Mouse (Mus musculus) heart, postnatal 25 days (tissue): ENCODE measurements around the gene Sirt6. TPM values are rescaled to one million over a fixed set of nuclear protein-coding genes. Genes with fewer than 3 reads are reported as not detected.

Experiments used
- DNase-seq: peaks from one replicate; pipeline ENCODE4 v3.0.0; 2022; ENCODE audit warnings: low spot score
- intact Hi-C: fragments of 180-260 bp; cut with DNase I; formaldehyde crosslinking; loops from one replicate; pipeline ENCODE4 v1.15.1; 2025
- total RNA-seq, 2 experiments: library from RNA; stranded (reverse); gene quantifications; 2 replicates each; pipeline ENCODE4 v1.2.3; 2021

The Sirt6 gene
- total RNA-seq, 2 experiments from 2014 or later: 8.0 to 8.5 TPM

- intact Hi-C loops: no loop called here
- DNase-seq: no peak
Measured at GRCm38 (mm10) chr10:81598871-81599270, 28.7 kb downstream of the Sirt6 start.

- no peak for DNase-seq
- intact Hi-C loops: no loop called here
Measured at GRCm38 (mm10) chr10:81598342-81598741, 29.3 kb downstream of the Sirt6 start.

GRCm38 (mm10) chr10:81597137-81597950, 30.3 kb downstream of the Sirt6 start:
- intact Hi-C loops: no loop called here
- DNase-seq: peak; percentile 29

GRCm38 (mm10) chr10:81596611-81597010, 31.0 kb downstream of the Sirt6 start:
- intact Hi-C loops: no loop called here
- DNase-seq: peak; percentile 40

- no peak for DNase-seq
- intact Hi-C loops: no loop called here
Measured at GRCm38 (mm10) chr10:81595599-81595998, 32.0 kb downstream of the Sirt6 start.

- intact Hi-C loops: loop anchor here (2.0 kb wide), 1 partner anchor 19 kb away; the partner anchor contains the start of gene Tle2
- DNase-seq: no peak
Measured at GRCm38 (mm10) chr10:81593935-81594334, 33.7 kb downstream of the Sirt6 start.

- DNase-seq: no peak
- intact Hi-C loops: loop anchor here (2.0 kb wide), 1 partner anchor 18 kb away; the partner anchor contains the start of gene Tle2
Measured at GRCm38 (mm10) chr10:81593223-81593622, 34.4 kb downstream of the Sirt6 start.

- intact Hi-C loops: loop anchor here (2.0 kb wide), 1 partner anchor 18 kb away; the partner anchor contains the start of gene Tle2
- DNase-seq: no peak
Measured at GRCm38 (mm10) chr10:81592631-81593030, 35.0 kb downstream of the Sirt6 start.

GRCm38 (mm10) chr10:81591846-81592245, 35.8 kb downstream of the Sirt6 start:
- DNase-seq: no peak
- intact Hi-C loops: loop anchor here (2.0 kb wide), 1 partner anchor 17 kb away; the partner anchor contains the start of gene Tle2

GRCm38 (mm10) chr10:81588739-81589138, 38.9 kb downstream of the Sirt6 start:
- DNase-seq: no peak
- intact Hi-C loops: no loop called here

- intact Hi-C loops: no loop called here
- no peak for DNase-seq
Measured at GRCm38 (mm10) chr10:81583347-81583746, 44.2 kb downstream of the Sirt6 start.

GRCm38 (mm10) chr10:81580441-81581070, 47.0 kb downstream of the Sirt6 start:
- intact Hi-C loops: no loop called here
- DNase-seq: no peak

- intact Hi-C loops: no loop called here
- DNase-seq: no peak
Measured at GRCm38 (mm10) chr10:81579967-81580366, 47.6 kb downstream of the Sirt6 start.

GRCm38 (mm10) chr10:81575695-81576094, 51.9 kb downstream of the Sirt6 start:
- no peak for DNase-seq
- intact Hi-C loops: loop anchor here (2.0 kb wide), 1 partner anchor 17 kb away; no protein-coding TSS in a partner anchor

GRCm38 (mm10) chr10:81575208-81575631, 52.4 kb downstream of the Sirt6 start:
- no peak for DNase-seq
- intact Hi-C loops: loop anchor here (2.0 kb wide), 1 partner anchor 18 kb away; no protein-coding TSS in a partner anchor

GRCm38 (mm10) chr10:81574081-81575056, 53.2 kb downstream of the Sirt6 start, which contains the start of gene Tle2:
Tle2 (plus strand) TSS chr10:81574561.
- intact Hi-C loops: loop anchor here (2.0 kb wide), 1 partner anchor 18 kb away; no protein-coding TSS in a partner anchor
- DNase-seq: no peak

GRCm38 (mm10) chr10:81572975-81573374, 54.6 kb downstream of the Sirt6 start:
- intact Hi-C loops: loop anchor here (2.0 kb wide), 1 partner anchor 32 kb away; no protein-coding TSS in a partner anchor
- DNase-seq: peak; percentile 66

- intact Hi-C loops: loop anchor here (2.0 kb wide), 1 partner anchor 33 kb away; no protein-coding TSS in a partner anchor
- DNase-seq: no peak
Measured at GRCm38 (mm10) chr10:81572133-81572671, 55.4 kb downstream of the Sirt6 start.
